Mouse (Mus musculus) small intestine, adult 2 months (tissue): ENCODE results near the gene Anxa1.

Source experiments
- CTCF ChIP-seq: fragments of 200-500 bp; IDR thresholded peaks from 2 replicates; pipeline ENCODE4 v1.5.1; 2012; ENCODE audit warnings: low read depth, mild to moderate bottlenecking, control low read depth, inconsistent platforms, low read length, moderate library complexity, mixed read lengths; ENCODE audit not compliant: insufficient replicate concordance, insufficient read length; ENCODE audit errors: extremely low read depth
- POLR2A ChIP-seq: fragments of 200-500 bp; IDR thresholded peaks from 2 replicates; pipeline ENCODE4 v1.6.1; 2012; ENCODE audit warnings: low read depth, mild to moderate bottlenecking, control low read depth, inconsistent platforms, low read length, moderate library complexity

DNA sequence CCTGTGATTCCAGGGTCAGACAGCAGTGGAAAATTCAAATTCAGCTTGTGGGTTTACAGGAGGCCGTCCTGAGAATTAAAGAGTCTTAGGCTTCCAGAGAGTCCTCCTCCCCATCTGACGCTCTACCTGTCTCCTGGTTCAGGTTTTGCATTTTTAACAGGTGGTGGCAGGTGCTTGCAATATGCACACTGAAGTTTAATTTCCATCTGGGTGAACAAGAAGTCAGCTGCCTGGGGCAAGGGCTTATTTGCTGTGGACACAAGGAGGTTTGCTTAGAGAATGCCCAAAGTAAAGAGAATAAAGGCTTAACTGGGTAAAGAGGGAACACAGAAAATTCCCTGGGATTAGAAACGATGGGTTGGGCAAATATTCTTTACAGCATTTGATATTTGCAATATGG, 11.2 kb upstream of the Anxa1 start:
- TF ChIP-seq CTCF (no peak), POLR2A (no peak)
